Mouse (Mus musculus) heart, embryonic 11.5 days (tissue): ENCODE measurements at regions not wholly inside any gene's neighbourhood (a gene's known extent, or its start where the extent isn't known, plus 50 kb on each side); places are given as distances from the start of the nearest gene placed in this dataset.
A peak's percentile ranks its signal among the peaks of the same experiment; 100 is the strongest.

Source experiments
- ATAC-seq: fragments of 200-750 bp; cut with Nextera tagmentation; replicated peaks from 2 replicates; pipeline ENCODE4 v1.8.0; 2017; ENCODE audit warnings: moderate library complexity; ENCODE audit not compliant: insufficient number of reproducible peaks, low FRiP score, low TSS enrichment
- H3K27ac ChIP-seq: fragments of 300-500 bp; sonication (generic); 2 replicates; pipeline ENCODE4 v1.5.1; 2014; ENCODE audit warnings: mild to moderate bottlenecking, low read depth, low read length
- H3K27me3 ChIP-seq: fragments of 300-500 bp; sonication (generic); 2 replicates; pipeline ENCODE4 v1.6.1; 2014; ENCODE audit warnings: mild to moderate bottlenecking, low read length, mixed read lengths; ENCODE audit not compliant: control insufficient read depth, insufficient read depth
- H3K36me3 ChIP-seq: fragments of 300-500 bp; sonication (generic); 2 replicates; pipeline ENCODE4 v1.6.1; 2014; ENCODE audit warnings: mild to moderate bottlenecking, low read length, moderate library complexity, mixed read lengths; ENCODE audit not compliant: control insufficient read depth, insufficient read depth
- H3K4me1 ChIP-seq: fragments of 300-500 bp; sonication (generic); 2 replicates; pipeline ENCODE4 v1.6.1; 2014; ENCODE audit warnings: low read length; ENCODE audit not compliant: control insufficient read depth, insufficient read depth
- H3K4me2 ChIP-seq: fragments of 300-500 bp; sonication (generic); 2 replicates; pipeline ENCODE4 v1.6.1; 2014; ENCODE audit warnings: mild to moderate bottlenecking, moderate library complexity
- H3K4me3 ChIP-seq: fragments of 300-500 bp; sonication (generic); 2 replicates; pipeline ENCODE4 v1.5.1; 2014; ENCODE audit warnings: low read depth, low read length
- H3K9ac ChIP-seq: fragments of 300-500 bp; sonication (generic); 2 replicates; pipeline ENCODE4 v1.6.1; 2014; ENCODE audit warnings: mild to moderate bottlenecking, low read depth, low read length, moderate library complexity
- H3K9me3 ChIP-seq: fragments of 300-500 bp; sonication (generic); replicated peaks from 2 replicates; pipeline ENCODE4 v1.6.1; 2016; ENCODE audit warnings: low read length; ENCODE audit not compliant: control insufficient read depth
- WGBS: fragments of 180-500 bp; shearing (Covaris S2); extraction: QIAGEN DNeasy Blood & Tissue Kit; methylation state at CpG from one replicate; pipeline ENCODE4 v1.1.7; 2014; ENCODE audit not compliant: insufficient replicate concordance; 5-methylcytosine and 5-hydroxymethylcytosine counted together

- Histone ChIP-seq H3K27ac (peak overlapping the region; percentile 67), H3K9ac (peak overlapping the region; percentile 10; the same call in 1 of the 2 replicates), H3K9me3 (no peaks in the 10 kb centered on the region), H3K36me3 (no peaks in the 10 kb centered on the region), H3K27me3 (no peaks in the 10 kb centered on the region), H3K4me2 (no peak overlapping the region), H3K4me1 (peaks cover 18% of the 10 kb centered on the region; the same call in 1 of the 2 replicates), H3K4me3 (no peak overlapping the region)
- no peak for ATAC-seq
- 61% methylated on average over 14 of the region's 14 CpGs for WGBS
Measured at GRCm38 (mm10) chr14:120140791-120141747, 98.8 kb upstream of the Oxgr1 start.

DNA sequence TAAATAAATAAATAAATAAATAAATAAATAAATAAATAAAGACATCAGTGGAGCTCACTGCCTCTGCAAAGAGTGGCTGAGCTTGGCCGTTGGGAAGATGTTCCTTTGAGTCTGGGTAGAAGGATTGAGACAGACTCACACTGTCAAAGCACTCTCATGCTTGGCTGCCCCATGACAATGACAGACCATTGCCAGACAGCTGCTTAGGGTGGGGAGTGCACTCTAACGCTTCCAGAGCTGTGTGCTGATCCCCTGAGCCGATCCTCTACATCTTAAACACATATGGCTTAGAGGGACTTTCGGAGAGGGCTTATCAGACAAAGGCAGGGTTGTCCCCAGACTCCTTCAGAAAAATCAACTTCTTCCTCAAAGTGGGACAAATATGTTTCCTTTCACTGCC lies 100.0 kb upstream of the Oxgr1 start:
- Histone ChIP-seq H3K27me3 (no peaks in the 10 kb centered on the region), H3K36me3 (no peaks in the 10 kb centered on the region), H3K4me1 (peaks cover 17% of the 10 kb centered on the region; the same call in 1 of the 2 replicates), H3K4me3 (no peak overlapping the region), H3K9ac (no peak overlapping the region), H3K27ac (no peak overlapping the region), H3K4me2 (no peak overlapping the region), H3K9me3 (no peaks in the 10 kb centered on the region)
- ATAC-seq = no peak
- 58% methylated on average over 4 of the region's 4 CpGs for WGBS

DNA sequence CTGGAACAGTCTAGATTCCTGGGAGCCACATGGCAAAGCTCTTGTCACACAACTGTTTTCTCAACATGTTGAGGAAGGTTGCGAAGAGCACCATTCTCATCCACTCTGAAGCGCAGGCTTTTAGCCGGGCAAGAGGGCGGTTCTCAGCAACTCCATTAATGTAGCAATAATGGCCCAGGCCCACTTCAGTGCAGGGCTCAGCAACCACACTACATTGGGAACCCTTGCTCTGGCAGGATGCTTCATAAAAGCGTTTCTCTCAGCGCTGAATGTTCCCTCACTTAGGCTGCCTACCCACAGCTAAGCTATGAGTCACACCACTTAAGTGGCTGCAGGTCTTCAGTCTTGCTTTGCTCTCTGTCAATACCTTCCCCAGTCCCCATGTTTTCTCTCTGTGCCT lies 102.2 kb upstream of the Oxgr1 start:
- ATAC-seq = no peak
- H3K9me3 ChIP-seq = no peaks in the 10 kb centered on the region
- no peaks in the 10 kb centered on the region for H3K36me3 ChIP-seq
- WGBS = 70% methylated on average over 6 of the region's 6 CpGs
- H3K27me3 ChIP-seq = no peaks in the 10 kb centered on the region
- H3K9ac ChIP-seq = no peak overlapping the region
- H3K4me3 ChIP-seq = no peak overlapping the region
- H3K27ac ChIP-seq = no peak overlapping the region
- peaks cover 15% of the 10 kb centered on the region; the same call in 1 of the 2 replicates for H3K4me1 ChIP-seq
- H3K4me2 ChIP-seq = no peak overlapping the region

GRCm38 (mm10) chr14:120146312-120146711 lies 104.1 kb upstream of the Oxgr1 start:
- 77% methylated on average over 11 of the region's 11 CpGs for WGBS

DNA sequence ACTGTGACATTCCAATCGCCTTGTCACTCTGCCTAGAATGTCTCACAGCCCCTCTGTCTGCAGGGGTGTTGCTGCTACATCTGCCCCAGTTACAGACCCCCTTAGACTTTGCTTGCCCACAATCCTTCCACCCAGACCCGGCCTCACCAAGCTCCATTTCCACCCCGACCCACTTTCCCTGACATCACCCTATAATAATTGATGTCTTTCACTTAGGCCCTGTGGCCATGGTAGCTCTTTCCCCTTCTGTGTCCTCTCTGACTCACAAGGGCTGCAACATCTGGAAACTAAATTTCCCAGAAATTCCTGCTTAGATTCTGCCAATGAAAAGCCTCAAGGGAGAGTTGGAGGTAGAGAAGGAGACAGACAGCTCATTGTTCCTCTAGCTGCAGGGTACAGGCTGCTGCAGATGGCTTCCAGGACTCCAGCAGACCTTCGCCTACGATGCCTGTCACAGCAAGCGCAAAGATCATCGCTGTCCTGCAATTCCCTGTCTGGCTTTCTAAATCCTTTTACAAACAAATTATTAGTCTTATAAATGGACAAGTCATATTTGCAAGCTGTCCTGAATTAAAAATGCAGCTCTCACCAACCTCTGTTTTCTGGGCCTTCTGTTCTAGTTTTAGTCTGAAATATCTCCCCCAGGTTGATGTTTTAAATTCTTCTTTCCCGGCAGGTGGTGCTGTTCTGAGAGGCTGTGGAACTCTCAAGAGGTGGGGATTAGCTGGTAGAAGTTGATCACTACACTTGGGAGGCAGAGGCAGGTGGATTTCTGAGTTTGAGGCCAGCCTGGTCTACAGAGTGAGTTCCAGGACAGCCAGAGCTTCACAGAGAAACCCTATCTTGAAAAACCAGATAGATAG lies 104.9 kb upstream of the Oxgr1 start:
- no peak overlapping the region for H3K9ac ChIP-seq
- ATAC-seq = no peak
- 68% methylated on average over 8 of the region's 8 CpGs for WGBS
- no peaks in the 10 kb centered on the region for H3K4me1 ChIP-seq
- no peaks in the 10 kb centered on the region for H3K9me3 ChIP-seq
- no peak overlapping the region for H3K27ac ChIP-seq
- no peak overlapping the region for H3K4me2 ChIP-seq
- no peaks in the 10 kb centered on the region for H3K36me3 ChIP-seq
- H3K4me3 ChIP-seq = no peak overlapping the region
- no peaks in the 10 kb centered on the region for H3K27me3 ChIP-seq

More at GRCm38 (mm10) chr14:120146312-120146711, 104.1 kb upstream of the Oxgr1 start:
- no peak overlapping the region for H3K9ac ChIP-seq
- no peak overlapping the region for H3K4me2 ChIP-seq
- no peaks in the 10 kb centered on the region for H3K36me3 ChIP-seq
- H3K4me1 ChIP-seq = 0 out of 2 replicates have a peak, but pooled peaks cover 4% of the 10 kb centered on the region
- no peaks in the 10 kb centered on the region for H3K9me3 ChIP-seq
- no peaks in the 10 kb centered on the region for H3K27me3 ChIP-seq
- no peak overlapping the region for H3K4me3 ChIP-seq
- no peak overlapping the region for H3K27ac ChIP-seq
- no peak for ATAC-seq

GRCm38 (mm10) chr14:120148803-120149202 lies 106.6 kb upstream of the Oxgr1 start:
- no peaks in the 10 kb centered on the region for H3K27me3 ChIP-seq
- no peaks in the 10 kb centered on the region for H3K36me3 ChIP-seq
- H3K9ac ChIP-seq = no peak overlapping the region
- H3K27ac ChIP-seq = no peak overlapping the region
- H3K4me2 ChIP-seq = no peak overlapping the region
- no peak for ATAC-seq
- H3K4me1 ChIP-seq = no peaks in the 10 kb centered on the region
- 82% methylated on average over 11 of the region's 11 CpGs for WGBS
- no peaks in the 10 kb centered on the region for H3K9me3 ChIP-seq
- H3K4me3 ChIP-seq = no peak overlapping the region

DNA sequence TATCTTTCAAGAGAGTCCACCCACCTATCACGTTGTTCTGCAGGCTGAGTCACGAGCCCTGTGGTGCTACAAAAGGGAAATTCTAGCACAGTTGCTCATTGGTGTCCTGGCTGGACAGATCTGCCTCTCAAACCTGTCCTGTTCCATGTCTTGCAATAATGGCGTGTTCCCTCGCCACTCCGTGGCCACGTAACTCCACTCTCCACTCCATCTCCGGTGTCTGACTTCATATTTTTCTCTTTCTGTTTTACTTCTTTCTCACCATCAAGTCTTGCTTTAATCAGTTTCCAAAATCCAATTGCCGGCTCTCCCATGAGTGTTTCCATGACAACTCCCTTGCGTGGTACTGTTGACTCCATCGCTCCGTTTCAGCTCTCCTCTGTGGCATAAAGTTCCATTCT lies 107.1 kb upstream of the Oxgr1 start:
- no peaks in the 10 kb centered on the region for H3K27me3 ChIP-seq
- no peaks in the 10 kb centered on the region for H3K4me1 ChIP-seq
- no peak overlapping the region for H3K4me3 ChIP-seq
- 85% methylated on average over 11 of the region's 11 CpGs for WGBS
- H3K9ac ChIP-seq = no peak overlapping the region
- H3K36me3 ChIP-seq = no peaks in the 10 kb centered on the region
- no peak overlapping the region for H3K27ac ChIP-seq
- no peak overlapping the region for H3K4me2 ChIP-seq
- no peak for ATAC-seq
- H3K9me3 ChIP-seq = no peaks in the 10 kb centered on the region

GRCm38 (mm10) chr14:120150589-120150988 lies 108.4 kb upstream of the Oxgr1 start:
- H3K27ac ChIP-seq = no peak overlapping the region
- peaks cover 3% of the 10 kb centered on the region; the same call in 1 of the 2 replicates for H3K4me1 ChIP-seq
- no peaks in the 10 kb centered on the region for H3K27me3 ChIP-seq
- no peak overlapping the region for H3K9ac ChIP-seq
- ATAC-seq = no peak
- H3K9me3 ChIP-seq = no peaks in the 10 kb centered on the region
- WGBS = 78% methylated on average over 1 of the region's 1 CpGs
- H3K4me3 ChIP-seq = no peak overlapping the region
- H3K4me2 ChIP-seq = no peak overlapping the region
- H3K36me3 ChIP-seq = no peaks in the 10 kb centered on the region
